Mouse (Mus musculus): ENCODE data around the gene Cd46. TPM values are rescaled to one million over a fixed set of nuclear protein-coding genes. Genes with fewer than 3 reads are reported as not detected.

Cd46 gene
- polyA plus RNA-seq, 1 experiment, result 0.02 TPM

DNA sequence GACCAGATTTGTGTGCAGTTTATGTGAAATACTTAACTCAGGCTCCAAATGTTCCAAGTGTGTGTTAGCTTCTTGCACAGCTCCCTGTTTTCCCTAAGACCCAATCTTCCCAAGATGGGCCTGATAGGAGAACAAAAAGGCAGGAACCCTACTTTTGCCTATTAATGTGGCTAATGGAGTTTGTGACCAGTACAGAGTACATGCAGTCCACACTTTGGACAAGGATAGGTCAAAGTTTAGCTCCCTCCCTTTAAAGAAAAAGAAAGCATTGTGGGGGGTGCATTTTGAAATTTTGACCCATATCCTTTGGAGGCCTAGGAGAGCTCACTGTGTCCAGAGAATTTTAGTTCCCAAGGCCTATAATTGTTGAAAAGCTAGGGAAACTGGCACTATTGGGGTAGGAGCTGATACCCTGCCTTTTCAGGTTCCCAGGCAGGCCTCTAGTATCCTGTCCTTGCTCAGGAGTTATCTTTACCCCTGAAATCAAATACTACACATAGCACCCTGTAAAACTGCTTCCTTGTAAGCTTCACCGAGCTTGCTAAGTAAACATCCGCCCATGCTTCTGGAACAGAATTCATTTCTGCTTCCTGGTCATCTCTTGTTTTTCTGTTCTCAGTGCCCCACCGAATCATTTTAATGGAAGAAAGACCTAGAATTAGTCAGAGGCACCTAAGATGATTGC lies 77.7 kb downstream of the Cd46 start:
- H3K27me3 ChIP-seq (ENCODE audit: control insufficient read depth), result no peaks in the 10 kb centered on the region
- TF ChIP-seq GATA1 (IDR thresholded peaks at IDR 0.05; ENCODE audit: low read length), result no peak
- TF ChIP-seq TAL1 (IDR thresholded peaks at IDR 0.05; ENCODE audit: low read length), result no peak
- no peaks in the 10 kb centered on the region for H3K36me3 ChIP-seq (ENCODE audit: control insufficient read depth)
- H3K9me3 ChIP-seq (ENCODE audit: control insufficient read depth, low read length), result no peaks in the 10 kb centered on the region
- no peaks in the 10 kb centered on the region for H3K4me1 ChIP-seq (ENCODE audit: control insufficient read depth)
- no peak overlapping the region for H3K4me3 ChIP-seq (replicated peaks)

DNA sequence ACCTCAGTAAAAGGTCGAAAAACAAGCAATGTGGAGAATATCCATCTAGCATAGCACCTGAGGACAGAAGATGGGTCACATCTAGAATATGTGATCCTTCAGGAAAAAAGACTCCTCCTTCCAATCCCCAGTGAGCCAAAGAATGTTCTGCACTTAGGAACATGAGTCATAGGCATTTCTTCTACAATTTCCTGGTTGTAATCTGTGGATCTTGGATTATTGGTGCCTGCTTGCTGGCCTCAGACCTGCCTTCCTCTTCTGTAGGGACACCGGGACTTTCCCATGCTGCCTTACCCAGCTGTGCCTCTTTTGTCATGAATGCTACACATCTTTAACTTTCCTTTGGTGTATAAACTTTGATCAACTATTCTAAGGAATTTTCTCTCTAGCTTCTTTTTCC lies 79.5 kb downstream of the Cd46 start:
- Histone ChIP-seq H3K4me1 (ENCODE audit: control insufficient read depth) (no peaks in the 10 kb centered on the region), H3K9me3 (ENCODE audit: control insufficient read depth, low read length) (no peaks in the 10 kb centered on the region), H3K27me3 (ENCODE audit: control insufficient read depth) (no peaks in the 10 kb centered on the region), H3K4me3 (replicated peaks) (no peak overlapping the region), H3K36me3 (ENCODE audit: control insufficient read depth) (no peaks in the 10 kb centered on the region)
- TF ChIP-seq GATA1 (IDR thresholded peaks at IDR 0.05; ENCODE audit: low read length), result no peak
- no peak for TF ChIP-seq TAL1 (IDR thresholded peaks at IDR 0.05; ENCODE audit: low read length)

DNA sequence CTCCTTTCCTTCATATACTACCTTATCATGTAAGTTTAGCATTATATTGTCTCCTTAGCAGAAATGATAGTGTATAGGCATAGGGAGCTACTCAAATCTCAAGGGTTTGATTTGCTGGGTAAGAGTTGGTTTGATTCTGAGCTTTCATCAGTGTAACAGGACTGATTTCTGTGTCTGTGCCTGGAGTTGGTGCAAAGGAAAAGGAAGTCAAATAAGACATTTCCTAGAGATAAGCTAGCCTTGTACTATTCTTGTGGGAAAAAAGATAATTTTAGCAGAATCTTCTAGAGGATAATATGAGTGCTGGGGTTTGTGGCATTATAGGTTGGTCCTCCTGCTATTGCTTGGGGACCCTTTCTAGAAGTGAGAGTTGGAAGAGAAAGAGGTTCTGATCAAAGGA lies 85.8 kb downstream of the Cd46 start:
- TF ChIP-seq GATA1 (IDR thresholded peaks at IDR 0.05; ENCODE audit: low read length) (no peak), TAL1 (IDR thresholded peaks at IDR 0.05; ENCODE audit: low read length) (no peak)
- Histone ChIP-seq H3K27me3 (ENCODE audit: control insufficient read depth) (no peaks in the 10 kb centered on the region), H3K4me3 (replicated peaks) (no peak overlapping the region), H3K4me1 (ENCODE audit: control insufficient read depth) (no peaks in the 10 kb centered on the region), H3K9me3 (ENCODE audit: control insufficient read depth, low read length) (no peaks in the 10 kb centered on the region), H3K36me3 (ENCODE audit: control insufficient read depth) (no peaks in the 10 kb centered on the region)

DNA sequence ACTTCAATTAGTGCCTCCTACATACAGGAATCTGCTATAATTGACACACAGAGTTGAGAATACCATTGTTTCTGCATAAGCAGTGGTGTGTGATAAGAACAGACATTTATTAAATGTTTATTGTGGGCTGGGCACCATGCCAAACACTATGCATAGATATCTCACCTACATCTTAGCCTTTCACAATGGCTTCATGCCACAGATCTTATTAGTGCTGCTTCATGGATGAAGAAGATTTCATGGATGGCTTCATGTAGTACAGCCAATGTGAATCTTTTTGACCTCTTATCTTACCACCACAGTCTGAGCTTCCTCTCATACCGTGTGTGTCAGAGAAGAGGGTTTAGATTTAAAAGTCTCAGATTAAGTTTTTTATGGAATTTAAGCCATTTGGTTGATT lies 87.9 kb downstream of the Cd46 start:
- no peaks in the 10 kb centered on the region for H3K4me1 ChIP-seq (ENCODE audit: control insufficient read depth)
- H3K27me3 ChIP-seq (ENCODE audit: control insufficient read depth), result no peaks in the 10 kb centered on the region
- TF ChIP-seq TAL1 (IDR thresholded peaks at IDR 0.05; ENCODE audit: low read length), result no peak
- no peak for TF ChIP-seq GATA1 (IDR thresholded peaks at IDR 0.05; ENCODE audit: low read length)
- no peaks in the 10 kb centered on the region for H3K9me3 ChIP-seq (ENCODE audit: control insufficient read depth, low read length)
- H3K36me3 ChIP-seq (ENCODE audit: control insufficient read depth), result no peaks in the 10 kb centered on the region
- H3K4me3 ChIP-seq (replicated peaks), result no peak overlapping the region

DNA sequence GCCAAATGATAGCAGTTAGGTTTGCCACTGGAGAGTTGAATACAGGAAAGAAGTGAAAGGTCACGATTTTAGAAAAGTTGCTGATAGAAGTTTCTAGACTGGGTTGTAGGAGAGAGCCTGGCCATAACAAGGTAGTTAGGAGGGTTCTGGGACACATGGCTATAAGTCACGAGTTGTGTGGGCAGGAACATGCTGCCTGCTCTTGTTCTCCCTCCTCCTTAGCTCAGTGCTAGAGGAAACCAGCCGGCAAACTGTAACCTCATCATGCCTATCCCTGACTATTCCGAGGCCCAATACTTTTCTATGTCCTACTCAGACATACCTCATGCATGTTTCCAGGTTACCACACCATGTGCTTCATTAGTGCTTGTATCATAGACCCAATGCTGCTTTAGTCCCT lies 88.7 kb downstream of the Cd46 start:
- H3K27me3 ChIP-seq (ENCODE audit: control insufficient read depth), result no peaks in the 10 kb centered on the region
- TF ChIP-seq GATA1 (IDR thresholded peaks at IDR 0.05; ENCODE audit: low read length) (no peak), TAL1 (IDR thresholded peaks at IDR 0.05; ENCODE audit: low read length) (no peak)

DNA sequence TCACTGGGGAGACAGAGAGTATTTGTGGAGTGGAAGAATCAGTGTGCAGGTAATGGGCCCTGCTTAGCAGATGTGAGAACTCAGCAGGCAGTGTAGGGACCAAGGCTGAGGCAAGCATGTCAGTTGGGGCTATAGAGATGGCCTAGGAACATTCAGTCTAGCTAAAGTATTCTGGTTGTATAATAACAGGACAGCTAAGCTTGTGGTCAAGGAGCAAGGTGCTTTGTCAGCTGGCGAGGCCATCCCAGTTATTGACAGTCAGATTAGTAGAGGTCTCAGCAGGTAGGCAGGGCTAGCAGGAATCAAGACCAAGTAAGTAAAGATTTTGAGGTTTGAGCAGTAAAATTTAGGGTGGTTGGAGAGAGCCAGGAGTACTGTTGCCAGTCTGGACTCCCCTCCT lies 93.7 kb downstream of the Cd46 start:
- no peaks in the 10 kb centered on the region for H3K4me1 ChIP-seq (ENCODE audit: control insufficient read depth)

More for the DNA sequence above, 88.7 kb downstream of the Cd46 start:
- no peak overlapping the region for H3K4me3 ChIP-seq (replicated peaks)
- H3K4me1 ChIP-seq (ENCODE audit: control insufficient read depth), result no peaks in the 10 kb centered on the region
- H3K9me3 ChIP-seq (ENCODE audit: control insufficient read depth, low read length), result no peaks in the 10 kb centered on the region
- H3K36me3 ChIP-seq (ENCODE audit: control insufficient read depth), result no peaks in the 10 kb centered on the region

DNA sequence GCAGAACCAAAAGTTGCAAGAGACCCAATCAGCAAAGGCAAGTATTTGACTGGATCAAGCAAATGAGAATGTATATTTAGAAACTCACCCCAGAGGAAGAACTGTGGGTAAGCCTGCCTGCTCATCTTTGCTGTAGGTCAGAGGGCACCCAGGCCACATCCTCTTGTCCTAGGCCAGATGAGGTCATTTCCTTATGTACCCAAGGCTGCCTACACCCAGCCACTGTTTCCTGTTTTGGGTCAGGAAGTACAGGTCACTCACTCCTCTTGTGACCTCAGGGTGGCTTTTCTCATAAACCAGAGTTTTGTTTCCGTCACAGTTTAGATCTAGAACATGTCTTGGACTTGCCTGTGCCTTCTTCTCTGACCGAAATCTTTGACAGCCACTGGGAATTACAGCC lies 96.9 kb downstream of the Cd46 start:
- Histone ChIP-seq H3K4me1 (ENCODE audit: control insufficient read depth) (peaks cover 16% of the 10 kb centered on the region), H3K27me3 (ENCODE audit: control insufficient read depth) (no peaks in the 10 kb centered on the region), H3K9me3 (ENCODE audit: control insufficient read depth, low read length) (no peaks in the 10 kb centered on the region), H3K36me3 (ENCODE audit: control insufficient read depth) (no peaks in the 10 kb centered on the region), H3K4me3 (replicated peaks) (no peak overlapping the region)
- TF ChIP-seq TAL1 (IDR thresholded peaks at IDR 0.05; ENCODE audit: low read length), result no peak
- TF ChIP-seq GATA1 (IDR thresholded peaks at IDR 0.05; ENCODE audit: low read length), result no peak

More for the DNA sequence above, 93.7 kb downstream of the Cd46 start:
- Histone ChIP-seq H3K9me3 (ENCODE audit: control insufficient read depth, low read length) (no peaks in the 10 kb centered on the region), H3K27me3 (ENCODE audit: control insufficient read depth) (no peaks in the 10 kb centered on the region), H3K4me3 (replicated peaks) (no peak overlapping the region), H3K36me3 (ENCODE audit: control insufficient read depth) (no peaks in the 10 kb centered on the region)
- TF ChIP-seq TAL1 (IDR thresholded peaks at IDR 0.05; ENCODE audit: low read length) (no peak), GATA1 (IDR thresholded peaks at IDR 0.05; ENCODE audit: low read length) (no peak)

DNA sequence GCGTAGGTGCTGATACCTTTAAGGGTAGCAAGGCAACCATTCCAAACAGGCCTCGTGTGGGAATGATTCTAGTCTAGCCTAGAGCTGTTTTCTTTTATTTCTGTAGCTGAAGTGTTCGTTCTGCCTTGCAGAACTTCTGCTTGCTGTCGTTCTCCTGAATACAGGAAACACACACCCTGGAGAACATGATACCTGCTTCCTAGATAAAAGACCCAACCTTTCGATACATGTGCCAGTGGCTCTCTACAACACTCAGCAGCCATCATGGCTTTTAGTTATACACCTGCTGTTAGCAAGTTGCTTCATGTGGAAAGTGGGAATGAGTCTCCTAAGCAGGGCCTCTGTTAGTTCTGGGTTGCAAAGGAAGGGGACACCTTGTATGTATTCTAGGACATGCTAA lies 97.8 kb downstream of the Cd46 start:
- Histone ChIP-seq H3K9me3 (ENCODE audit: control insufficient read depth, low read length) (no peaks in the 10 kb centered on the region), H3K27me3 (ENCODE audit: control insufficient read depth) (no peaks in the 10 kb centered on the region), H3K4me3 (replicated peaks) (no peak overlapping the region), H3K4me1 (ENCODE audit: control insufficient read depth) (peaks cover 16% of the 10 kb centered on the region), H3K36me3 (ENCODE audit: control insufficient read depth) (no peaks in the 10 kb centered on the region)
- TF ChIP-seq GATA1 (IDR thresholded peaks at IDR 0.05; ENCODE audit: low read length) (no peak), TAL1 (IDR thresholded peaks at IDR 0.05; ENCODE audit: low read length) (no peak)

DNA sequence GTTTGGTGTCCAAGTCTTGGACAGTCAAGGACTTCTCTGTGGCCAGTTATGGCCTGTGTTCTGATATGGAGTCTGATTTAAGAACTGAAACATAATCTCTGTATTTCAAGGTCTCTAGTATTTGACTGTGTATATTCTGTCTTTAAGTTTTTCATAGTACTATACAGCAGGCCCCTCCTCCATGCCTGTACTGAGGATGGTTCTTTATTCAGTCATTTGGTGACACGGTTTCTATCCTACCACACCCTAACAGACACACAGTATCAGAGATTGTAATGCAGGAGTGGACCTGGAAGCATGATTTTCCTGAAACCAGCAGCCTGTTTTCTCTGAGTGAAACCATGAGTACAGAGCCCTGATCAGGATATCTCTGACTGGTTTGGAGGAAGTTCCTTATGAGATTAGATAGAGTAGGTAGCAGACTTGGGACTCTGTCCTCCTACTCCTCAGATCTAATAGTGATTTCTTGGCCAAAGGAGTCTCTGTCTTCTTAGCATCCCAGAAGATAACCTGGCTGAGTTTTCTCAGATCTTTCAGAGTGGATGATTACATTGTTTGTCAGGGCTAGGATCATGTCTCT lies 98.5 kb downstream of the Cd46 start:
- peaks cover 16% of the 10 kb centered on the region for H3K4me1 ChIP-seq (ENCODE audit: control insufficient read depth)
- H3K9me3 ChIP-seq (ENCODE audit: control insufficient read depth, low read length), result no peaks in the 10 kb centered on the region
- no peak overlapping the region for H3K4me3 ChIP-seq (replicated peaks)
- TF ChIP-seq GATA1 (IDR thresholded peaks at IDR 0.05; ENCODE audit: low read length) (no peak), TAL1 (IDR thresholded peaks at IDR 0.05; ENCODE audit: low read length) (no peak)
- H3K36me3 ChIP-seq (ENCODE audit: control insufficient read depth), result no peaks in the 10 kb centered on the region
- no peaks in the 10 kb centered on the region for H3K27me3 ChIP-seq (ENCODE audit: control insufficient read depth)
